Mouse (Mus musculus) MEL (cell line): ENCODE data around the gene Dpep3. TPM values are rescaled to one million over a fixed set of nuclear protein-coding genes. Genes with fewer than 3 reads are reported as not detected.

Source experiments
- DNase-seq: peaks from one replicate; pipeline ENCODE4 v3.0.0; 2011; ENCODE audit warnings: low read depth, low spot score
- H3K27ac ChIP-seq: 2 replicates; pipeline ENCODE4 v1.5.1; 2012; ENCODE audit warnings: low read depth, mild to moderate bottlenecking, control low read depth, low read length, moderate library complexity; ENCODE audit not compliant: control insufficient read depth
- H3K27me3 ChIP-seq, 2 experiments: fragments of 150-350 bp in 1 of 2; sonication (generic) in 1 of 2; 2 replicates each; pipeline ENCODE4 v1.6.1; 2012; ENCODE audit warnings: low read length in 2 of 2, mild to moderate bottlenecking in 2 of 2, improper control_type of control experiment in 1 of 2, moderate library complexity in 1 of 2; ENCODE audit not compliant: insufficient read depth in 2 of 2, control insufficient read depth in 1 of 2
- H3K36me3 ChIP-seq, 2 experiments: 2 replicates each; pipeline ENCODE4 v1.6.1; 2012 to 2014; ENCODE audit warnings: low read length in 2 of 2, improper control_type of control experiment in 1 of 2, inconsistent platforms in 1 of 2, mild to moderate bottlenecking in 1 of 2; ENCODE audit not compliant: insufficient read depth in 2 of 2, control insufficient read depth in 1 of 2
- H3K4me1 ChIP-seq, 2 experiments: fragments of 150-350 bp in 1 of 2; sonication (generic) in 1 of 2; 2 replicates each; pipeline ENCODE4 v1.6.1; 2012; ENCODE audit warnings: low read length in 2 of 2, improper control_type of control experiment in 1 of 2, mild to moderate bottlenecking in 1 of 2; ENCODE audit not compliant: insufficient read depth in 2 of 2, control insufficient read depth in 1 of 2
- H3K4me3 ChIP-seq, 2 experiments: fragments of 150-350 bp in 1 of 2; sonication (generic) in 1 of 2; 2 replicates each; pipeline ENCODE4 v1.5.1; 2012; ENCODE audit warnings: low read depth in 2 of 2, low read length in 2 of 2, mild to moderate bottlenecking in 2 of 2, moderate library complexity in 2 of 2, control low read depth in 1 of 2, improper control_type of control experiment in 1 of 2; ENCODE audit not compliant: control insufficient read depth in 1 of 2, insufficient read depth in 1 of 2
- H3K79me2 ChIP-seq: 2 replicates; pipeline ENCODE4 v1.6.1; 2012; ENCODE audit warnings: mild to moderate bottlenecking, low read length, moderate library complexity; ENCODE audit not compliant: control insufficient read depth, poor library complexity, insufficient read depth
- H3K9ac ChIP-seq: 2 replicates; pipeline ENCODE4 v1.6.1; 2012; ENCODE audit warnings: low read depth, mild to moderate bottlenecking, control low read depth, low read length, moderate library complexity; ENCODE audit not compliant: control insufficient read depth, poor library complexity, severe bottlenecking
- H3K9me3 ChIP-seq: fragments of 150-350 bp; sonication (generic); replicated peaks from 2 replicates; pipeline ENCODE4 v1.6.1; 2012; ENCODE audit warnings: mild to moderate bottlenecking, low read length, improper control_type of control experiment, moderate library complexity; ENCODE audit not compliant: insufficient read depth
- BHLHE40 ChIP-seq: IDR thresholded peaks from 2 replicates; pipeline ENCODE4 v1.6.1; 2012; ENCODE audit warnings: low read depth, mild to moderate bottlenecking, inconsistent platforms, low read length, improper control_type of control experiment, borderline replicate concordance
- CHD1 ChIP-seq: IDR thresholded peaks from 2 replicates; pipeline ENCODE4 v1.6.1; 2012; ENCODE audit warnings: low read depth, mild to moderate bottlenecking, inconsistent platforms, low read length, improper control_type of control experiment
- CHD2 ChIP-seq: IDR thresholded peaks from 2 replicates; pipeline ENCODE4 v1.6.1; 2011; ENCODE audit warnings: low read length, improper control_type of control experiment
- CTCF ChIP-seq, 3 experiments: IDR thresholded peaks in 2 of 3; conservative IDR thresholded peaks in 1 of 3; 2 replicates each; pipeline ENCODE4 v1.5.1; 2011 to 2012; ENCODE audit warnings: low read length in 3 of 3, low read depth in 2 of 3, mild to moderate bottlenecking in 2 of 3, improper control_type of control experiment in 1 of 3, inconsistent platforms in 1 of 3, mixed read lengths in 1 of 3, moderate library complexity in 1 of 3; ENCODE audit not compliant: control insufficient read depth in 1 of 3, insufficient read depth in 1 of 3, poor library complexity in 1 of 3, severe bottlenecking in 1 of 3
- EP300 ChIP-seq, 2 experiments: IDR thresholded peaks; 2 replicates each; pipeline ENCODE4 v1.6.1; 2011; ENCODE audit warnings: improper control_type of control experiment in 2 of 2, low read length in 2 of 2, low read depth in 1 of 2, mild to moderate bottlenecking in 1 of 2
- GATA1 ChIP-seq: IDR thresholded peaks from 2 replicates; pipeline ENCODE4 v1.6.1; 2011; ENCODE audit warnings: low read depth, low read length, improper control_type of control experiment
- MAX ChIP-seq: IDR thresholded peaks from 2 replicates; pipeline ENCODE4 v1.6.1; 2011; ENCODE audit warnings: low read length, improper control_type of control experiment
- MXI1 ChIP-seq: IDR thresholded peaks from 2 replicates; pipeline ENCODE4 v1.6.1; 2011; ENCODE audit warnings: mild to moderate bottlenecking, low read depth, low read length, improper control_type of control experiment
- RCOR1 ChIP-seq: IDR thresholded peaks from 2 replicates; pipeline ENCODE4 v1.6.1; 2012; ENCODE audit warnings: low read depth, mild to moderate bottlenecking, inconsistent platforms, low read length, improper control_type of control experiment
- SIN3A ChIP-seq: IDR thresholded peaks from 2 replicates; pipeline ENCODE4 v1.6.1; 2012; ENCODE audit warnings: low read length, improper control_type of control experiment, inconsistent platforms
- SMC3 ChIP-seq: IDR thresholded peaks from 2 replicates; pipeline ENCODE4 v1.6.1; 2011; ENCODE audit warnings: low read depth, low read length, improper control_type of control experiment
- TBP ChIP-seq: IDR thresholded peaks from 2 replicates; pipeline ENCODE4 v1.8.0; 2011; ENCODE audit warnings: low read depth, low read length, improper control_type of control experiment
- UBTF ChIP-seq: IDR thresholded peaks from 2 replicates; pipeline ENCODE4 v1.6.1; 2012; ENCODE audit warnings: low read depth, mild to moderate bottlenecking, inconsistent platforms, low read length, improper control_type of control experiment, moderate library complexity, borderline replicate concordance; ENCODE audit not compliant: insufficient read depth
- USF1 ChIP-seq: IDR thresholded peaks from 2 replicates; pipeline ENCODE4 v1.6.1; 2014; ENCODE audit warnings: low read depth, mild to moderate bottlenecking, inconsistent platforms, low read length, improper control_type of control experiment, moderate library complexity
- ZMIZ1 ChIP-seq: IDR thresholded peaks from 2 replicates; pipeline ENCODE4 v1.6.1; 2012; ENCODE audit warnings: low read depth, mild to moderate bottlenecking, inconsistent platforms, low read length, improper control_type of control experiment, moderate library complexity
- polyA plus RNA-seq, 2 experiments: library from polyadenylated mRNA; stranded (reverse) in 1 of 2; unstranded in 1 of 2; fragments of >175 nt in 1 of 2; fragments of >200 nt in 1 of 2; gene quantifications; 2 replicates each; pipeline versions ENCODE4 v1.2.1 to v1.2.4; 2012; ENCODE audit warnings: low replicate concordance in 2 of 2, low read depth in 1 of 2; ENCODE audit not compliant: insufficient read length in 2 of 2, insufficient read depth in 1 of 2, missing spikeins in 1 of 2
- total RNA-seq: library from RNA; depleted of rRNA; stranded (reverse); fragments of 300-350 nt; gene quantifications from 2 replicates; pipeline ENCODE4 v1.2.3, GENCODE M21; 2012

Dpep3 gene
- total and polyA plus RNA-seq, 3 experiments: 0.11 TPM; not detected in 2

DNA sequence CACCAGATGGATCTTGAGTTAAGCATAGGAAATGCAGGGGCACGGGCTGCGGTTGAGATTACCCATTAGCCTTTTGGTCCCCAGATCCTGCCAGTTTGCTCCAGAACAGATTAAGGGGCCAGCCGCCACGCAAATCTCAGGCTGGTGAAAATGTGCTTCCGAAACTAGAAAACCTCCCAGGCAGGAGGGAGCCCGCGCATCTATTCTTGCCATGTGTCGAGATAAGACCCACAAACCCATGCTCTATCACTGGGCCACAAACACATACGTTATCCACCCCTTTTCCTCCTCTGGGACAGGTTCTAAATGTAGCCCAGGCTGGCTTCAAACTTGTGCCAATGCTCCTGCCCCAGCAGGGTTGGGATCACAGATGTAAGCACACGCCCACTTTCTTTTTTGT lies 17.7 kb downstream of the Dpep3 start:
- TF ChIP-seq CTCF (IDR thresholded peaks at IDR 0.05 in 2 of 3, conservative IDR thresholded peaks at IDR 0.05 in 1 of 3; ENCODE audit: control insufficient read depth in 1 of 3, insufficient read depth in 1 of 3, low read depth in 2 of 3, low read length in 3 of 3, poor library complexity in 1 of 3, severe bottlenecking in 1 of 3) (no peak), MXI1 (peak; percentile 54; the same call in 1 of the 2 replicates), EP300 (IDR thresholded peaks at IDR 0.05; ENCODE audit: low read depth in 1 of 2, low read length in 2 of 2) (peak in 1 of 2 experiments; percentile 43; a peak in 1 of 4 replicates), RCOR1 (peak; percentile 63), GATA1 (no peak)
- Histone ChIP-seq H3K27me3 (no peaks in the 10 kb centered on the region), H3K9ac (no peak overlapping the region), H3K9me3 (no peaks in the 10 kb centered on the region), H3K27ac (no peak overlapping the region), H3K36me3 (peaks cover 4% of the 10 kb centered on the region in 2 experiments), H3K79me2 (peaks cover 20% of the 10 kb centered on the region), H3K4me1 (peaks cover 3 to 23% of the 10 kb centered on the region in 2 experiments; a peak in 3 of 4 replicates), H3K4me3 (no peak overlapping the region)
- no peak for DNase-seq

DNA sequence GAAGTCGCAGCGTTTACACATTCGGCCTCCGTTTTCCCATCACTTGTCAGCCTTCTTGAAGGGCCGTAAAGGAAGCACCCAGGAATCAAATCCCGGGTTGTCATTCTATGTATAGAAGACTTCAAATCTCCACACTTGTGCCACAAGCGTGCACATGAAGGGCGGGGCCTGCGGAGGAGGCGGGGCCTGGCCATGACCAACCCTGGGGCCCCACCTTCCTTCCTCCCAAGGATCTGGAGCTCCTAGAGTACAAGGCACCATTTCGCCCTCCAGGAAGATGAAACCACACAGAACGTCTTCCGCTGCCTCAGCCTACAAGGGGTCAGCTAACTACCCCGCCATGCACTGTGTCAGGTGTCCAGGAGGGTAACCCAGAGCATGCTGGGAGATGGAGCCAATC lies 18.1 kb downstream of the Dpep3 start:
- peaks cover 4% of the 10 kb centered on the region in 2 experiments for H3K36me3 ChIP-seq
- no peak overlapping the region for H3K9ac ChIP-seq
- H3K4me1 ChIP-seq: peaks cover 3 to 23% of the 10 kb centered on the region in 2 experiments; a peak in 3 of 4 replicates
- H3K4me3 ChIP-seq: no peak overlapping the region
- H3K9me3 ChIP-seq: no peaks in the 10 kb centered on the region
- H3K27ac ChIP-seq: no peak overlapping the region
- H3K27me3 ChIP-seq: no peaks in the 10 kb centered on the region
- no peak for DNase-seq
- TF ChIP-seq CHD2: no peak
- TF ChIP-seq SIN3A: no peak
- TF ChIP-seq BHLHE40: no peak
- TF ChIP-seq UBTF: no peak
- no peak for TF ChIP-seq MAX
- no peak for TF ChIP-seq GATA1
- no peak for TF ChIP-seq CTCF (IDR thresholded peaks at IDR 0.05 in 2 of 3, conservative IDR thresholded peaks at IDR 0.05 in 1 of 3; ENCODE audit: control insufficient read depth in 1 of 3, insufficient read depth in 1 of 3, low read depth in 2 of 3, low read length in 3 of 3, poor library complexity in 1 of 3, severe bottlenecking in 1 of 3)
- no peak for TF ChIP-seq SMC3
- no peak for TF ChIP-seq EP300 (IDR thresholded peaks at IDR 0.05; ENCODE audit: low read depth in 1 of 2, low read length in 2 of 2)
- TF ChIP-seq TBP: no peak
- no peak for TF ChIP-seq USF1
- TF ChIP-seq ZMIZ1: no peak
- peaks cover 20% of the 10 kb centered on the region for H3K79me2 ChIP-seq

DNA sequence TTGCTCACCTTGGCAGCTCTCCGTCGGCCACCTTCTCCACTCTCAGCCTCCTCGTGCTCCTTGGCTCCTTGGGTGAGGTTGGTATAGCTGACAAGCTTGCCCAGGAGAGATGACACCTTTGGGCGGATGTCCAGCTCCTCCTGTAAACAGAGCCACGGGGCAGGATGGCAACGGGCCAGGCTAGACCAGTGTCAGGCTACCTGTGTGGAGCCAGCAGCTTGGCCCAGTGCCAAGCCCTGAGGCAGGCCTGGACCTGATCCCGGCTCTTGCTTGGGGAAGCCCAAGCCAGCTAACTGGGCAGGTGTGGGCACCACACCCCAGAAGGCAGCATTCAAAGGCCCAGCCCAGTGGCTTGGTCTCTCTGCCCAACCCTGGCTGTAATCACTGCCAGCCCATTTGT lies 19.9 kb downstream of the Dpep3 start:
- Histone ChIP-seq H3K27ac (no peak overlapping the region), H3K9me3 (no peaks in the 10 kb centered on the region), H3K36me3 (peaks cover 4 to 6% of the 10 kb centered on the region in 2 experiments), H3K79me2 (peaks cover 5% of the 10 kb centered on the region), H3K4me1 (peaks cover 3 to 15% of the 10 kb centered on the region in 2 experiments; a peak in 3 of 4 replicates), H3K9ac (no peak overlapping the region), H3K4me3 (no peak overlapping the region), H3K27me3 (no peaks in the 10 kb centered on the region)
- TF ChIP-seq CHD1 (no peak), MXI1 (no peak), USF1 (no peak)
- no peak for DNase-seq
